Mouse (Mus musculus) layer of hippocampus, postnatal 36 days (tissue): ENCODE data around the gene Fbxl12. TPM values are rescaled to one million over a fixed set of nuclear protein-coding genes. Genes with fewer than 3 reads are reported as not detected.

Source experiments
- total RNA-seq, 2 experiments: library from RNA; stranded (reverse); gene quantifications; 2 replicates each; pipeline ENCODE4 v1.2.3; 2021

Gene Fbxl12
- total RNA-seq, 2 experiments from 2014 or later = 19.6 to 22.6 TPM

Other genes with a start within 250 kb of the Fbxl12 start
- 10 to 100 TPM; 24.2 to 28.6 TPM for gene Zfp26, start 184.6 kb downstream of the Fbxl12 start, total RNA-seq
- gene Zfp426, start 152.0 kb downstream of the Fbxl12 start, total RNA-seq = 10 to 100 TPM; 25.2 to 32.8 TPM
- 10 to 100 TPM; 44.3 to 45.1 TPM for gene Zfp266, start 123.3 kb downstream of the Fbxl12 start, total RNA-seq
- gene Zfp846, start 63.5 kb downstream of the Fbxl12 start, total RNA-seq = 10 to 100 TPM; 23.9 to 24.8 TPM
- 100 to 1,000 TPM; 295 to 327 TPM for gene Ubl5, start 1.9 kb downstream of the Fbxl12 start, total RNA-seq
- gene Pin1, start 7.3 kb upstream of the Fbxl12 start, total RNA-seq = 10 to 100 TPM; 35.1 to 35.4 TPM
- gene Olfm2, start 101.6 kb upstream of the Fbxl12 start, total RNA-seq = 10 to 100 TPM; 36.1 to 39.1 TPM
- gene Col5a3, start 170.3 kb upstream of the Fbxl12 start, total RNA-seq = 1 to 10 TPM; 1.3 to 2.0 TPM
- gene Rdh8, start 173.7 kb upstream of the Fbxl12 start, total RNA-seq = not detected
- gene A230050P20Rik, start 223.9 kb upstream of the Fbxl12 start, total RNA-seq = 10 to 100 TPM; 68.4 to 69.6 TPM
- 1 to 10 TPM; 9.8 to 9.9 TPM for gene Angptl6, start 235.0 kb upstream of the Fbxl12 start, total RNA-seq
- 10 to 100 TPM; 19.8 to 24.9 TPM for gene Ppan, start 243.4 kb upstream of the Fbxl12 start, total RNA-seq